Mouse (Mus musculus) urinary bladder, postnatal 25 days (tissue): ENCODE data around the gene Dnase2b.

Experiments
- DNase-seq: peaks from one replicate; pipeline ENCODE4 v3.0.0; 2022; ENCODE audit warnings: low spot score

Dnase2b gene

GRCm38 (mm10) chr3:146616533-146617283, 1.3 kb upstream of the Dnase2b start:
- no peak for DNase-seq

- no peak for DNase-seq
Measured at GRCm38 (mm10) chr3:146611821-146612220, 3.6 kb downstream of the Dnase2b start.

- DNase-seq = no peak
Measured at GRCm38 (mm10) chr3:146611261-146611660, 4.1 kb downstream of the Dnase2b start.

- no peak for DNase-seq
Measured at GRCm38 (mm10) chr3:146610322-146610721, 5.1 kb downstream of the Dnase2b start.

- DNase-seq = no peak
Measured at GRCm38 (mm10) chr3:146607368-146607767, 8.0 kb downstream of the Dnase2b start.

GRCm38 (mm10) chr3:146604647-146605046, 10.7 kb downstream of the Dnase2b start:
- no peak for DNase-seq

GRCm38 (mm10) chr3:146602531-146602930, 12.9 kb downstream of the Dnase2b start:
- no peak for DNase-seq

- no peak for DNase-seq
Measured at GRCm38 (mm10) chr3:146601205-146601604, 14.2 kb downstream of the Dnase2b start.

- no peak for DNase-seq
Measured at GRCm38 (mm10) chr3:146599198-146599900, 16.0 kb downstream of the Dnase2b start.

- no peak for DNase-seq
Measured at GRCm38 (mm10) chr3:146598411-146598810, 17.0 kb downstream of the Dnase2b start.

- no peak for DNase-seq
Measured at GRCm38 (mm10) chr3:146596864-146597263, 18.5 kb downstream of the Dnase2b start.

- DNase-seq = no peak
Measured at GRCm38 (mm10) chr3:146596387-146596786, 19.0 kb downstream of the Dnase2b start.

- DNase-seq = no peak
Measured at GRCm38 (mm10) chr3:146595440-146595839, 20.0 kb downstream of the Dnase2b start.

GRCm38 (mm10) chr3:146591601-146592000, 23.8 kb downstream of the Dnase2b start:
- no peak for DNase-seq

GRCm38 (mm10) chr3:146591159-146591558, 24.2 kb downstream of the Dnase2b start:
- no peak for DNase-seq

- no peak for DNase-seq
Measured at GRCm38 (mm10) chr3:146589523-146589922, 25.9 kb downstream of the Dnase2b start.

GRCm38 (mm10) chr3:146586616-146587015, 28.8 kb downstream of the Dnase2b start:
- DNase-seq = no peak

- no peak for DNase-seq
Measured at GRCm38 (mm10) chr3:146583908-146584307, 31.5 kb downstream of the Dnase2b start.

- no peak for DNase-seq
Measured at GRCm38 (mm10) chr3:146583478-146583877, 31.9 kb downstream of the Dnase2b start.

GRCm38 (mm10) chr3:146580039-146580729, 35.2 kb downstream of the Dnase2b start:
- DNase-seq = no peak

- no peak for DNase-seq
Measured at GRCm38 (mm10) chr3:146577591-146577990, 37.8 kb downstream of the Dnase2b start.

- DNase-seq = no peak
Measured at GRCm38 (mm10) chr3:146571341-146571740, 44.1 kb downstream of the Dnase2b start.

- DNase-seq = no peak
Measured at GRCm38 (mm10) chr3:146570939-146571338, 44.5 kb downstream of the Dnase2b start.
